Mouse (Mus musculus): Measurements from ENCODE around the gene Cst13. TPM values are rescaled to one million over a fixed set of nuclear protein-coding genes. Genes with fewer than 3 reads are reported as not detected.
"Not testable (repeated sequence)": the region's sequence is repeated elsewhere in the genome, so short reads cannot be mapped to it uniquely, and the experiment has no call there.

Gene Cst13
- total RNA-seq (2014; rRNA removed) (not detected in 2 replicates), polyA plus RNA-seq (2015; fragmentation: Nextera tagmentation; extraction: Ambion mirVana) (not detected in 2 replicates)

GRCm38 (mm10) chr2:148819909-148820308 is at the start of gene Cst13:
Cst13 (plus strand) TSS chr2:148820081.
- Histone ChIP-seq H3K9ac (replicated peaks; ENCODE audit: low read length) (no peak within 1 kb of the TSS), H3K9me3 (ENCODE audit: low read length) (no peaks in the 10 kb centered on the region), H3K27me3 (ENCODE audit: insufficient read depth, low read length) (no peaks in the 10 kb centered on the region), H3K4me2 (ENCODE audit: low read depth, low read length) (no peak within 1 kb of the TSS), H3K27ac (no peak within 1 kb of the TSS), H3K4me1 (ENCODE audit: insufficient read depth, low read length) (no peaks in the 10 kb centered on the region), H3K36me3 (ENCODE audit: insufficient read depth, low read length) (no peaks in the 10 kb centered on the region), H3K4me3 (ENCODE audit: low read length) (no peak within 1 kb of the TSS)
- DNase-seq (ENCODE audit: low spot score) = no peak
- no peak for ATAC-seq
- no peak for TF ChIP-seq CTCF (IDR thresholded peaks at IDR 0.05; ENCODE audit: low read depth)

DNA sequence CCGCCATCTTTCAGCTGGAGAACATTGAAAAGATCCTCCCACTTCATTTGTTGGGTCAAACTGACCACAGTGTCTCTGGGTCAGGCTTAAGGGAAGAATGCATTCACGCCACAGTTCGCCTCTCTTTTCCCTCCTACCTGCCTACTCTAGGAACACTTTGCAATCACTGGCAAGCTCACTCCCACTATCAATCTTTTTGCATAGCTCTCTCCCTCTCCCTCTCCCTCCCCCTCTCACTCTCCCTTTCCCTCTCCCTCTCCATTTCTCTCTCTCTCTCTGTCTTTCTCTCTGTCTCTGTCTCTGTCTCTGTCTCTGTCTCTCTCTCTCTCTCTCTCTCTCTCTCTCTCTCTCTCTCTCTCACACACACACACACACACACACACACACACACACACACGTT is 48.5 kb upstream of the Cst13 start, which contains the start of gene Cst11:
Gene Cst11, minus strand, starts transcription at position 101 of the 400 bp plus-strand sequence.
- H3K27ac ChIP-seq; H3K4me3 ChIP-seq (ENCODE audit: low read length); H3K27me3 ChIP-seq (ENCODE audit: insufficient read depth, low read length); H3K36me3 ChIP-seq (ENCODE audit: insufficient read depth, low read length); H3K4me1 ChIP-seq (ENCODE audit: insufficient read depth, low read length); DNase-seq (ENCODE audit: low spot score); H3K4me2 ChIP-seq (ENCODE audit: low read depth, low read length); ATAC-seq; H3K9me3 ChIP-seq (ENCODE audit: low read length); H3K9ac ChIP-seq (replicated peaks; ENCODE audit: low read length): not testable (repeated sequence)
- 82% methylated on average over 4 of the region's 4 CpGs for WGBS

DNA sequence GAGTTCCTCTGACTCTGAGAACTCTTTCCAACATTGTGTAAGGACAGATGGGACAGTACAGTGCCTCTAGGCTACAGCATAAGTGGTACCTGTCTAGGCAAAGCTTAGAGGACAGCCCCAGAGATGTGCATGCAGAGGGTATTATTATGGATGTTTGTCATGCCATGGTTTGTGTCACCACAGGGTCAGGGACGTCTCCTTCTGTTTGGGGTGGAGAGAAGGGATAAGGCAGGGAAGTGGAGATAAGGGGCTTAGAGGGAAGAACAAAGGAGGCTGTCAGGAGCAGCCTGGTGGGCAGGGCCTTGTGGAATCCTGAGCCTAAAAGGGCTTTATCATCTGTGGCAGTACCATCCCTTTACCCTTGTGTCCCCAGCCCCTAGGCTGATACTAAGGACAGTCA is 38.2 kb upstream of the Cst13 start, which contains the start of gene 8030411F24Rik:
Gene 8030411F24Rik, plus strand, starts transcription at position 301 of the 400 bp plus-strand sequence.
- Histone ChIP-seq H3K4me1 (ENCODE audit: insufficient read depth, low read length) (no peaks in the 10 kb centered on the region), H3K27ac (no peak within 1 kb of the TSS), H3K36me3 (ENCODE audit: insufficient read depth, low read length) (no peaks in the 10 kb centered on the region), H3K9ac (replicated peaks; ENCODE audit: low read length) (no peak within 1 kb of the TSS), H3K4me3 (ENCODE audit: low read length) (no peak within 1 kb of the TSS), H3K4me2 (ENCODE audit: low read depth, low read length) (no peak within 1 kb of the TSS), H3K9me3 (ENCODE audit: low read length) (no peaks in the 10 kb centered on the region), H3K27me3 (ENCODE audit: insufficient read depth, low read length) (no peaks in the 10 kb centered on the region)
- 10% methylated on average over 1 of the region's 1 CpGs for WGBS
- no peak for TF ChIP-seq CTCF (IDR thresholded peaks at IDR 0.05; ENCODE audit: low read depth)
- ATAC-seq (no peak), DNase-seq (ENCODE audit: low spot score) (no peak)

DNA sequence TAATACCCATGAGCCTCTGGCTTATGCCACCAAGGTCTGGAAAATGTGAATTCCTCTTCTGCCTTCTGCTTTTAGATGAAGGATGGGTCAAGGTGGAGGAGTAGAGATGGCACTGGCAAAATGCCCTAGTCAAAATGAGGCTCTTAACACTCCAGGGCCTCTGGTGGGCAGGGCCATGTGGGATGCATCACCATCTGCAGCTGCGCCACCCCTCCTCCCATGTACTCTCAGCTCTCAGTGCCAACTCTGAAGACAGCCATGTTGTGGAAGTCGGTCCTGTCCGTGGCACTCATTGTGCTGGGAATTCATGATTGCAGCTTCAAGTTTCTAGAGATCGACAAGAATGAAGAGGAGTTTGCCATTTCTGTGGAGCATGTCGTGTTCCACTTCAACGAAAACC is 30.7 kb upstream of the Cst13 start, which contains the start of gene Cst12:
Gene Cst12, plus strand, starts transcription at position 220 of the 400 bp plus-strand sequence.
- Histone ChIP-seq H3K27me3 (ENCODE audit: insufficient read depth, low read length) (no peaks in the 10 kb centered on the region), H3K36me3 (ENCODE audit: insufficient read depth, low read length) (no peaks in the 10 kb centered on the region), H3K4me1 (ENCODE audit: insufficient read depth, low read length) (no peaks in the 10 kb centered on the region), H3K4me2 (ENCODE audit: low read depth, low read length) (no peak within 1 kb of the TSS), H3K27ac (no peak within 1 kb of the TSS), H3K9me3 (ENCODE audit: low read length) (no peaks in the 10 kb centered on the region), H3K4me3 (ENCODE audit: low read length) (no peak within 1 kb of the TSS), H3K9ac (replicated peaks; ENCODE audit: low read length) (no peak within 1 kb of the TSS)
- ATAC-seq = no peak
- DNase-seq (ENCODE audit: low spot score) = no peak
- 92% methylated on average over 6 of the region's 6 CpGs for WGBS
- TF ChIP-seq CTCF (IDR thresholded peaks at IDR 0.05; ENCODE audit: low read depth) = no peak

DNA sequence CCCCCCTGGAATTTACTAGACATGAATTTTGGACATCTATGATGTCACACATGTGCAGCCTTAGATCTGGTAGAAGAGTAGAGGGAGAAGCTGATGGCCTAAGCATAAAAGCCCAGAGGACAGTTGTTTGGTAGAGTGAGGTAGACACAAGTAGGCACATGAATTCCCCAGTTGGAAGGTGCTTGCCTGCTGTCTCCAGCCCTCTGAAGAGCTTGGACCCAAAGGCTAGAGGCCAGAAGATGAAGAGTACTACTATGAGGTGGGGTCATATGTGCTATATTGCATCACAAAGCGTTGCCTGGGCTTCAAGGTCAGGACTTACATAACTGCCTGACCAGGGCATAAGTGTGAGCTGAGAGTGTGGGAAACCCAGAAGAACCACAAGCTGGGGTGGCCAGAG is 21.4 kb upstream of the Cst13 start, which contains the start of gene Cst8:
Gene Cst8, plus strand, starts transcription at position 301 of the 400 bp plus-strand sequence.
- DNase-seq (ENCODE audit: low spot score) (no peak), ATAC-seq (no peak)
- 77% methylated on average over 1 of the region's 1 CpGs for WGBS
- Histone ChIP-seq H3K27me3 (ENCODE audit: insufficient read depth, low read length) (no peaks in the 10 kb centered on the region), H3K4me3 (ENCODE audit: low read length) (no peak within 1 kb of the TSS), H3K9ac (replicated peaks; ENCODE audit: low read length) (no peak within 1 kb of the TSS), H3K27ac (no peak within 1 kb of the TSS), H3K36me3 (ENCODE audit: insufficient read depth, low read length) (no peaks in the 10 kb centered on the region), H3K4me2 (ENCODE audit: low read depth, low read length) (no peak within 1 kb of the TSS), H3K9me3 (ENCODE audit: low read length) (no peaks in the 10 kb centered on the region), H3K4me1 (ENCODE audit: insufficient read depth, low read length) (no peaks in the 10 kb centered on the region)
- TF ChIP-seq CTCF (IDR thresholded peaks at IDR 0.05; ENCODE audit: low read depth) = no peak

- Histone ChIP-seq H3K27ac (no peak overlapping the region), H3K27me3 (ENCODE audit: insufficient read depth, low read length) (no peaks in the 10 kb centered on the region), H3K36me3 (ENCODE audit: insufficient read depth, low read length) (no peaks in the 10 kb centered on the region), H3K4me2 (ENCODE audit: low read depth, low read length) (no peak overlapping the region), H3K4me1 (ENCODE audit: insufficient read depth, low read length) (no peaks in the 10 kb centered on the region), H3K4me3 (ENCODE audit: low read length) (no peak overlapping the region), H3K9me3 (ENCODE audit: low read length) (no peaks in the 10 kb centered on the region), H3K9ac (replicated peaks; ENCODE audit: low read length) (no peak overlapping the region)
- ATAC-seq (0 out of 2 replicates have a peak, but pooled peaks have one; percentile 43), DNase-seq (ENCODE audit: low spot score) (no peak)
- WGBS = 56% methylated on average over 3 of the region's 3 CpGs
- TF ChIP-seq CTCF (IDR thresholded peaks at IDR 0.05; ENCODE audit: low read depth) = no peak
Measured at GRCm38 (mm10) chr2:148801491-148801921, 18.4 kb upstream of the Cst13 start.

DNA sequence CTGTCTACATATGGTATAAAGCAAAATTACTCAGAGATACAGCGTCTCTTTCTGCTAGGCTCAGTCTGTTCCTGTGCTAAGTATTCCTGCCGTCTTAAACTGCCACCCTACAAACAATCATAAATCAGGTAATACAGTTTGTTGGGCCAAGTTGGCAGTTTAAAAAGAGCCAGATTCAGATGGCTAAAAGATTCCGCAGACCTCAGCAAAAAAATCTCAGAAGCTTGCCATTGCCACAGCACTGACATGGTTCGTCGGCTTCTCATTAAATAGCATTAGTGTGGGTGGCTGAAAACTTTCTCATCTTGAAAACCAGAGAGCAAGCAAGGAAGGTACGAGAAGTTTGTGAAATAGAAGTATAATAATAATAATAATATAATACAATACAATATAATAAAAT is 13.2 kb upstream of the Cst13 start:
- DNase-seq (ENCODE audit: low spot score) = no peak

More for the DNA sequence above, 13.2 kb upstream of the Cst13 start:
- Histone ChIP-seq H3K27ac (no peak overlapping the region), H3K4me2 (ENCODE audit: low read depth, low read length) (no peak overlapping the region), H3K9ac (replicated peaks; ENCODE audit: low read length) (no peak overlapping the region), H3K27me3 (ENCODE audit: insufficient read depth, low read length) (no peaks in the 10 kb centered on the region), H3K4me3 (ENCODE audit: low read length) (no peak overlapping the region), H3K9me3 (ENCODE audit: low read length) (no peaks in the 10 kb centered on the region), H3K36me3 (ENCODE audit: insufficient read depth, low read length) (no peaks in the 10 kb centered on the region), H3K4me1 (ENCODE audit: insufficient read depth, low read length) (no peaks in the 10 kb centered on the region)
- no peak for TF ChIP-seq CTCF (IDR thresholded peaks at IDR 0.05; ENCODE audit: low read depth)
- WGBS = 70% methylated on average over 6 of the region's 6 CpGs
- ATAC-seq = no peak
